ENCODE assay signal across 8 mouse cellular contexts in the genomic region with DNA sequence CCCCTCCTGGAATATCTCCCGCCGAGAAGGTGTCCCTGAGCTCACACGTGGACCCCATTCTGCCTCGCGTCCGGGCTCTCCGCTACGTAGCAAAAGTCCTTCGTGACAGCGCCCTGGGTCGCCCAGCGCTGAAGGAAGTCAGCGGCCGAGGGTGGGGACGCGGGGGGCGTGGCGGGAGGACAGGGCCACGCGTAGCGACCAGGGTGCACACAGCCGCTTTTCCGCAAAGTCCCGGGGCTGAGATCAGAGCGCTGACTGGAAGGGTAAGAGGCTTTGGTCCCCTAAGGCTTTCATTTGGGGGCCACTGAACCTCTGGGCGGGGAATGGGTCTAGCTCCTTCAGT. TPM values are rescaled to one million over a fixed set of nuclear protein-coding genes. Genes with fewer than 3 reads are reported as not detected.
DNase-seq lines count a peak whose midpoint lies in the region; ATAC-seq and TF ChIP-seq lines count a peak whose summit lies in the region.

No protein-coding gene starts in this region.

- no peak for TF ChIP-seq EP300 in liver, embryonic 14.5 days (IDR thresholded peaks at IDR 0.05; ENCODE audit: low read depth)

- WGBS in hindbrain, embryonic 16.5 days: under 1% methylated on average over 26 of the region's 26 CpGs
- 2% methylated on average over 25 of the region's 26 CpGs for WGBS in liver, embryonic 14.5 days (ENCODE audit: insufficient replicate concordance)

- peak overlapping the region; percentile 96 for H3K4me2 ChIP-seq in hindbrain, embryonic 16.5 days (ENCODE audit: low read length)
- peak overlapping the region; percentile 61 for H3K4me2 ChIP-seq in liver, embryonic 14.5 days (ENCODE audit: low read depth)
- peak overlapping the region; percentile 64 for H3K4me2 ChIP-seq in myocyte (ENCODE audit: low read depth)

- no peak overlapping the region for H3K27ac ChIP-seq in hindbrain, embryonic 16.5 days (ENCODE audit: low read depth, low read length)
- H3K27ac ChIP-seq in liver, embryonic 14.5 days: no peak overlapping the region

- no peaks in the 10 kb centered on the region for H3K9me3 ChIP-seq in hindbrain, embryonic 16.5 days (ENCODE audit: control insufficient read depth, low read length)
- no peaks in the 10 kb centered on the region for H3K9me3 ChIP-seq in liver, embryonic 14.5 days (ENCODE audit: control insufficient read depth, low read length)

- H3K79me2 ChIP-seq in myocyte (ENCODE audit: control insufficient read depth, insufficient read depth): no peaks in the 10 kb centered on the region

- peak overlapping the region; percentile 55 for H3K9ac ChIP-seq in hindbrain, embryonic 16.5 days (ENCODE audit: low read depth, low read length)
- no peak overlapping the region for H3K9ac ChIP-seq in liver, embryonic 14.5 days (replicated peaks)

- no peak for TF ChIP-seq CTCF in liver, embryonic 14.5 days (IDR thresholded peaks at IDR 0.05; ENCODE audit: low read depth)

- peak overlapping the region; percentile 47 for H3K4me3 ChIP-seq in hindbrain, embryonic 16.5 days (ENCODE audit: low read length)
- H3K4me3 ChIP-seq in liver, embryonic 14.5 days (ENCODE audit: insufficient read depth in 1 of 2, low read depth in 2 of 2, low read length in 2 of 2): peak overlapping the region; percentile 45 to 47
- no peak overlapping the region for H3K4me3 ChIP-seq in myocyte

- peak; percentile 40; the same call in 1 of the 2 replicates for ATAC-seq in hindbrain, embryonic 16.5 days
- ATAC-seq in liver, embryonic 14.5 days (ENCODE audit: insufficient read depth): peak; percentile 56

- H3ac ChIP-seq in myocyte (ENCODE audit: control insufficient read depth, insufficient read length): no peak overlapping the region

- peak; percentile 75 for DNase-seq in A20 (ENCODE audit: low read depth, low spot score)
- DNase-seq in adrenal gland, adult 18-20 months (ENCODE audit: low spot score in 2 of 2): peak; percentile 13 to 48
- DNase-seq in gastrocnemius, postnatal 10 days: peak; percentile 57
- DNase-seq in liver, embryonic 14.5 days (ENCODE audit: low read depth in 3 of 3, low spot score in 3 of 3): no peak
- DNase-seq in thymus, postnatal 10 days (ENCODE audit: low spot score in 2 of 2): peak; percentile 40 to 60
- no peak for DNase-seq in left cerebral cortex, postnatal 36 days (ENCODE audit: low spot score in 2 of 2)

- TF ChIP-seq POLR2A in myocyte (IDR thresholded peaks at IDR 0.05; ENCODE audit: insufficient read length, low read depth): no peak

- intact Hi-C loops in left cerebral cortex, postnatal 36 days (cut with DNase I): no loop called here

- H3K4me1 ChIP-seq in hindbrain, embryonic 16.5 days (ENCODE audit: control insufficient read depth, insufficient read depth, low read depth, low read length): peaks cover 11% of the 10 kb centered on the region
- H3K4me1 ChIP-seq in liver, embryonic 14.5 days (replicated peaks; ENCODE audit: control insufficient read depth in 2 of 2, insufficient read depth in 2 of 2, low read length in 1 of 2): peaks cover 0 to 4% of the 10 kb centered on the region in 2 experiments; a peak in 2 of 4 replicates

- H3K27me3 ChIP-seq in hindbrain, embryonic 16.5 days (replicated peaks; ENCODE audit: control insufficient read depth, insufficient read depth, low read length): peaks cover 23% of the 10 kb centered on the region
- no peaks in the 10 kb centered on the region for H3K27me3 ChIP-seq in liver, embryonic 14.5 days (ENCODE audit: control insufficient read depth, insufficient read depth, low read length)
- peaks cover 5% of the 10 kb centered on the region for H3K27me3 ChIP-seq in myocyte (ENCODE audit: control insufficient read depth, insufficient read depth, insufficient read length)

- no peaks in the 10 kb centered on the region for H3K36me3 ChIP-seq in hindbrain, embryonic 16.5 days (ENCODE audit: control insufficient read depth, insufficient read depth, low read length)
- H3K36me3 ChIP-seq in liver, embryonic 14.5 days (replicated peaks; ENCODE audit: control insufficient read depth, insufficient read depth, low read depth): no peaks in the 10 kb centered on the region
- no peaks in the 10 kb centered on the region for H3K36me3 ChIP-seq in myocyte (ENCODE audit: control insufficient read depth, insufficient read depth)

TF ChIP-seq in myocyte, 11 proteins besides CTCF, POLR2A, EP300 and RAD21:
- TF ChIP-seq SRF (IDR thresholded peaks at IDR 0.05; ENCODE audit: control insufficient read depth, insufficient read length, low read depth) (no peak), TCF12 (IDR thresholded peaks at IDR 0.05; ENCODE audit: insufficient read depth, poor library complexity, severe bottlenecking) (no peak), USF1 (IDR thresholded peaks at IDR 0.05; ENCODE audit: low read depth) (no peak), REST (IDR thresholded peaks at IDR 0.05; ENCODE audit: insufficient read depth, insufficient read length) (no peak), MAX (IDR thresholded peaks at IDR 0.05; ENCODE audit: low read depth) (no peak), MYOD1 (IDR thresholded peaks at IDR 0.05; ENCODE audit: control insufficient read depth in 1 of 3, insufficient read length in 2 of 3, low read depth in 2 of 3) (no peak), TCF3 (IDR thresholded peaks at IDR 0.05; ENCODE audit: insufficient read length, low read depth) (no peak), CEBPB (IDR thresholded peaks at IDR 0.05; ENCODE audit: insufficient read depth, poor library complexity, severe bottlenecking) (no peak), MYOG (IDR thresholded peaks at IDR 0.05; ENCODE audit: control insufficient read depth in 1 of 3, insufficient read depth in 1 of 3, insufficient read length in 2 of 3, low read depth in 2 of 3) (no peak), E2F4 (IDR thresholded peaks at IDR 0.05; ENCODE audit: insufficient read depth) (no peak), POLR2AphosphoS2 (IDR thresholded peaks at IDR 0.05; ENCODE audit: insufficient read length, low read depth) (no peak)

RNA-seq across cellular contexts. Expression of gene Mcoln2, which starts 0.4 kb away (rescaled TPM):
- total RNA-seq in adrenal gland, adult 18-20 months (2021): under 1 TPM in 1 of 2 experiments, not detected in 1; 0.35 TPM
- under 1 TPM; 0.14 to 0.54 TPM for total RNA-seq in gastrocnemius, postnatal 10 days (2021)
- 0.59 and 0.62 TPM in 2 replicates for polyA plus RNA-seq in hindbrain, embryonic 16.5 days (2015; fragmentation: Nextera tagmentation; extraction: Ambion mirVana)
- polyA plus RNA-seq in liver, embryonic 14.5 days (2012; rRNA removed): 4.6 and 5.9 TPM in 2 replicates
- 5.5 and 6.5 TPM in 2 replicates for polyA plus RNA-seq in liver, embryonic 14.5 days (2014; fragmentation: Nextera tagmentation; extraction: Ambion mirVana)
- polyA plus RNA-seq in myocyte (2012; fragmentation: generic; extraction: Trizol): not detected
- not detected for total RNA-seq in left cerebral cortex, postnatal 36 days (2021)

RNA-seq across cellular contexts. Expression of gene Mcoln3, which starts 32.8 kb away (rescaled TPM):
- not detected for total RNA-seq in adrenal gland, adult 18-20 months (2021)
- total RNA-seq in gastrocnemius, postnatal 10 days (2021): not detected
- polyA plus RNA-seq in hindbrain, embryonic 16.5 days (2015; fragmentation: Nextera tagmentation; extraction: Ambion mirVana): 0.27 and 0.28 TPM in 2 replicates
- polyA plus RNA-seq in liver, embryonic 14.5 days (2012; rRNA removed): 0.05 and 0.11 TPM in 2 replicates
- polyA plus RNA-seq in liver, embryonic 14.5 days (2014; fragmentation: Nextera tagmentation; extraction: Ambion mirVana): 0.11 and 0.25 TPM in 2 replicates
- not detected for polyA plus RNA-seq in myocyte (2012; fragmentation: generic; extraction: Trizol)
- total RNA-seq in left cerebral cortex, postnatal 36 days (2021): not detected

RNA-seq across cellular contexts. Expression of gene Wdr63, which starts 42.1 kb away (rescaled TPM):
- not detected for total RNA-seq in adrenal gland, adult 18-20 months (2021)
- not detected for total RNA-seq in gastrocnemius, postnatal 10 days (2021)
- 1.2 and 1.3 TPM in 2 replicates for polyA plus RNA-seq in hindbrain, embryonic 16.5 days (2015; fragmentation: Nextera tagmentation; extraction: Ambion mirVana)
- 0.04 TPM in 1 of 2 replicates, not detected in the other for polyA plus RNA-seq in liver, embryonic 14.5 days (2012; rRNA removed)
- 0.15 and 0.32 TPM in 2 replicates for polyA plus RNA-seq in liver, embryonic 14.5 days (2014; fragmentation: Nextera tagmentation; extraction: Ambion mirVana)
- polyA plus RNA-seq in myocyte (2012; fragmentation: generic; extraction: Trizol): 0.10 TPM
- total RNA-seq in left cerebral cortex, postnatal 36 days (2021): under 1 TPM in 1 of 2 experiments, not detected in 1; 0.64 TPM

Comparison
In these comparisons a context has a peak if more than half of its experiments do, and no peak if none do; other contexts are left out.
1. DNase-seq: peak in A20 (single experiment), adrenal gland, adult 18-20 months (2 of 2), gastrocnemius, postnatal 10 days (single experiment) and thymus, postnatal 10 days (2 of 2); none in liver, embryonic 14.5 days (0 of 3) and left cerebral cortex, postnatal 36 days (0 of 2).
2. Peak in every context shown above with its lines, with median percentiles within 50 percentile points of each other: H3K4me2 ChIP-seq.